Mouse (Mus musculus): ENCODE measurements around the gene Galk1.
A peak's percentile ranks its signal among the peaks of the same experiment; 100 is the strongest.

Gene Galk1

GRCm38 (mm10) chr11:116012262-116012947 is at the start of gene Galk1:
Galk1 (minus strand) TSS chr11:116012719.
- H3K4me1 ChIP-seq (replicated peaks; ENCODE audit: low read depth, low read length) = peaks cover 54% of the 10 kb centered on the region
- H3K27me3 ChIP-seq (ENCODE audit: insufficient read depth, low read length) = peaks cover 5% of the 10 kb centered on the region
- peak within 1 kb of the TSS; percentile 92 for H3K4me3 ChIP-seq (replicated peaks; ENCODE audit: low read length)
- peaks cover 37% of the 10 kb centered on the region for H3K36me3 ChIP-seq (ENCODE audit: insufficient read depth, low read length)
- no peaks in the 10 kb centered on the region for H3K9me3 ChIP-seq (ENCODE audit: low read length)
- TF ChIP-seq POU5F1 (IDR thresholded peaks at IDR 0.05; ENCODE audit: borderline replicate concordance, low read length) (no peak), NANOG (IDR thresholded peaks at IDR 0.05; ENCODE audit: borderline replicate concordance, low read length) (no peak), CTCF (conservative IDR thresholded peaks at IDR 0.05; ENCODE audit: low read length) (no peak)

GRCm38 (mm10) chr11:116061641-116062415 is 49.3 kb upstream of the Galk1 start:
- H3K4me3 ChIP-seq (replicated peaks; ENCODE audit: low read length) = peak overlapping the region; percentile 20; the same call in 1 of the 2 replicates
- no peaks in the 10 kb centered on the region for H3K9me3 ChIP-seq (ENCODE audit: low read length)
- peaks cover 57% of the 10 kb centered on the region for H3K36me3 ChIP-seq (ENCODE audit: insufficient read depth, low read length)
- TF ChIP-seq POU5F1 (IDR thresholded peaks at IDR 0.05; ENCODE audit: borderline replicate concordance, low read length) (no peak), NANOG (IDR thresholded peaks at IDR 0.05; ENCODE audit: borderline replicate concordance, low read length) (no peak), CTCF (conservative IDR thresholded peaks at IDR 0.05; ENCODE audit: low read length) (no peak)
- peaks cover 2% of the 10 kb centered on the region; the same call in 1 of the 2 replicates for H3K27me3 ChIP-seq (ENCODE audit: insufficient read depth, low read length)
- H3K4me1 ChIP-seq (replicated peaks; ENCODE audit: low read depth, low read length) = peaks cover 84% of the 10 kb centered on the region

- Histone ChIP-seq H3K9me3 (ENCODE audit: low read length) (no peaks in the 10 kb centered on the region), H3K4me1 (replicated peaks; ENCODE audit: low read depth, low read length) (peaks cover 92% of the 10 kb centered on the region), H3K27me3 (ENCODE audit: insufficient read depth, low read length) (0 out of 2 replicates have a peak, but pooled peaks cover 2% of the 10 kb centered on the region), H3K4me3 (replicated peaks; ENCODE audit: low read length) (no peak overlapping the region), H3K36me3 (ENCODE audit: insufficient read depth, low read length) (peaks cover 69% of the 10 kb centered on the region)
- TF ChIP-seq POU5F1 (IDR thresholded peaks at IDR 0.05; ENCODE audit: borderline replicate concordance, low read length) (no peak), CTCF (conservative IDR thresholded peaks at IDR 0.05; ENCODE audit: low read length) (no peak), NANOG (IDR thresholded peaks at IDR 0.05; ENCODE audit: borderline replicate concordance, low read length) (no peak)
Measured at GRCm38 (mm10) chr11:116060596-116060995, 48.1 kb upstream of the Galk1 start.

DNA sequence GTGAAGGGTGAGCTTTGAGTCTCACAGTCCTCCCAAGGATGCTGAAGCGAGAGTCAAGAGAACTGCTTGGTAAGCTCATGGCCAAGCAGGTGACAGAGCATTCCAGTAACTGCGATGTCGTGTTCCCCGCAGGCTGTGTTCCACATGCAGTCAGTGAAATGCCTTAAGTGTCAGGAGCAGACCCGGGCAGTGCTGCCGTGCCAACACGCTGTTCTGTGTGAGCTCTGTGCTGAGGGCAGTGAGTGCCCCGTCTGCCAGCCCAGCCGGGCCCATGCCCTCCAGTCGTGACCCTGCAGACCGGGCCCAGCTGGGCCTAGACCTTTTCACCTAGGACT is 47.1 kb upstream of the Galk1 start:
- no peaks in the 10 kb centered on the region for H3K9me3 ChIP-seq (ENCODE audit: low read length)

GRCm38 (mm10) chr11:116058868-116059690 is 46.6 kb upstream of the Galk1 start:
- Histone ChIP-seq H3K27me3 (ENCODE audit: insufficient read depth, low read length) (no peaks in the 10 kb centered on the region), H3K9me3 (ENCODE audit: low read length) (no peaks in the 10 kb centered on the region), H3K4me3 (replicated peaks; ENCODE audit: low read length) (no peak overlapping the region), H3K36me3 (ENCODE audit: insufficient read depth, low read length) (peaks cover 85% of the 10 kb centered on the region), H3K4me1 (replicated peaks; ENCODE audit: low read depth, low read length) (peaks cover 84% of the 10 kb centered on the region)
- TF ChIP-seq POU5F1 (IDR thresholded peaks at IDR 0.05; ENCODE audit: borderline replicate concordance, low read length) (no peak), NANOG (IDR thresholded peaks at IDR 0.05; ENCODE audit: borderline replicate concordance, low read length) (no peak), CTCF (conservative IDR thresholded peaks at IDR 0.05; ENCODE audit: low read length) (no peak)

More for the DNA sequence above, 47.1 kb upstream of the Galk1 start:
- H3K36me3 ChIP-seq (ENCODE audit: insufficient read depth, low read length) = peaks cover 79% of the 10 kb centered on the region
- peaks cover 90% of the 10 kb centered on the region for H3K4me1 ChIP-seq (replicated peaks; ENCODE audit: low read depth, low read length)
- 0 out of 2 replicates have a peak, but pooled peaks cover under 1% of the 10 kb centered on the region for H3K27me3 ChIP-seq (ENCODE audit: insufficient read depth, low read length)
- H3K4me3 ChIP-seq (replicated peaks; ENCODE audit: low read length) = no peak overlapping the region
- TF ChIP-seq NANOG (IDR thresholded peaks at IDR 0.05; ENCODE audit: borderline replicate concordance, low read length) (no peak), POU5F1 (IDR thresholded peaks at IDR 0.05; ENCODE audit: borderline replicate concordance, low read length) (no peak), CTCF (conservative IDR thresholded peaks at IDR 0.05; ENCODE audit: low read length) (no peak)

- H3K4me1 ChIP-seq (replicated peaks; ENCODE audit: low read depth, low read length) = peaks cover 74% of the 10 kb centered on the region
- H3K27me3 ChIP-seq (ENCODE audit: insufficient read depth, low read length) = no peaks in the 10 kb centered on the region
- no peak overlapping the region for H3K4me3 ChIP-seq (replicated peaks; ENCODE audit: low read length)
- H3K36me3 ChIP-seq (ENCODE audit: insufficient read depth, low read length) = peaks cover 94% of the 10 kb centered on the region
- H3K9me3 ChIP-seq (ENCODE audit: low read length) = no peaks in the 10 kb centered on the region
- TF ChIP-seq POU5F1 (IDR thresholded peaks at IDR 0.05; ENCODE audit: borderline replicate concordance, low read length) = no peak
- no peak for TF ChIP-seq CTCF (conservative IDR thresholded peaks at IDR 0.05; ENCODE audit: low read length)
- no peak for TF ChIP-seq NANOG (IDR thresholded peaks at IDR 0.05; ENCODE audit: borderline replicate concordance, low read length)
Measured at GRCm38 (mm10) chr11:116058022-116058614, 45.6 kb upstream of the Galk1 start.

DNA sequence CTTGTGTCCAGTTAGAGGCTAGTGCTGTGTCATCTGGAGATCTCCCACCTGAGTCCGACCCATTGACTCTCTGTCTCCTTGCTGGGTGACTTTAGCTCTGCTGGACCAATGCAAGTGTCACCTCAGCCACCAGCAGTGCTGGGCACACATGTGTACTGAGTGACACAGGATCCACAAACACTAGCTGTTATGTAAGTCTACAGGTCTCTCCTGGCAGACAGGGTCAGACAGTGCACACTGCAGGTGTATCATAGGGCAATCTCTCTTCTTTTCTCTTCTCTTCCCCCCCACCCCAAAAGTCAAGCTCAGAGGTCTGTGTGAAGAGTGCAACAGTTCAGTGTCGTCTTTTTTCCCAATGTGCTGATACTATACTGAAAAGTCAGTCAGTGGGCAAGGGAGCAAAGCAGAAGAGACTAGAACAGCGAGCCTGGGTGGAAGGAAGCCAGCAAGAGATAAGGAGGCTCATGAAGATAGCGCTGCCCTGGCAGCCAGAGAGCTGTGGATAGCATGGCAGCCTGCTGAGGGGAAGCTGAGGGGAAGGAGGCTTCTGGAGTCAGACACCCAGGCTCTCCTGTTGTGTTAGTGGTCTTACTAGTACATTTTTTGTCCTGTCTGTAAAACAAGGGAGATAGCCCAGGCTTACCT is 44.8 kb upstream of the Galk1 start:
- H3K4me1 ChIP-seq (replicated peaks; ENCODE audit: low read depth, low read length) = peaks cover 67% of the 10 kb centered on the region
- TF ChIP-seq NANOG (IDR thresholded peaks at IDR 0.05; ENCODE audit: borderline replicate concordance, low read length) (no peak), CTCF (conservative IDR thresholded peaks at IDR 0.05; ENCODE audit: low read length) (no peak), POU5F1 (IDR thresholded peaks at IDR 0.05; ENCODE audit: borderline replicate concordance, low read length) (no peak)
- H3K27me3 ChIP-seq (ENCODE audit: insufficient read depth, low read length) = no peaks in the 10 kb centered on the region
- no peak overlapping the region for H3K4me3 ChIP-seq (replicated peaks; ENCODE audit: low read length)
- H3K36me3 ChIP-seq (ENCODE audit: insufficient read depth, low read length) = peaks cover 100% of the 10 kb centered on the region
- no peaks in the 10 kb centered on the region for H3K9me3 ChIP-seq (ENCODE audit: low read length)

Measured in E14TG2a.4 (cell line).